Mouse (Mus musculus) limb, embryonic 10.5 days (tissue): ENCODE measurements at regions not wholly inside any gene's neighbourhood (a gene's known extent, or its start where the extent isn't known, plus 50 kb on each side); places are given as distances from the start of the nearest gene placed in this dataset.

Experiments
- DNase-seq: peaks from one replicate; pipeline ENCODE4 v3.0.0-alpha.2; 2017; ENCODE audit warnings: low spot score
- H3K27ac ChIP-seq: fragments of 300-500 bp; sonication (generic); 2 replicates; pipeline ENCODE4 v1.5.1; 2016; ENCODE audit warnings: mild to moderate bottlenecking
- H3K27me3 ChIP-seq: fragments of 300-500 bp; sonication (generic); 2 replicates; pipeline ENCODE4 v1.6.1; 2016; ENCODE audit warnings: low read depth, mild to moderate bottlenecking; ENCODE audit not compliant: poor library complexity, severe bottlenecking
- H3K36me3 ChIP-seq: fragments of 300-500 bp; sonication (generic); 2 replicates; pipeline ENCODE4 v1.6.1; 2016; ENCODE audit warnings: mild to moderate bottlenecking, moderate library complexity
- H3K4me1 ChIP-seq: fragments of 300-500 bp; sonication (generic); 2 replicates; pipeline ENCODE4 v1.6.1; 2016
- H3K4me3 ChIP-seq: fragments of 300-500 bp; sonication (generic); 2 replicates; pipeline ENCODE4 v1.5.1; 2016; ENCODE audit warnings: mild to moderate bottlenecking, moderate library complexity
- H3K9me3 ChIP-seq: fragments of 300-500 bp; sonication (generic); replicated peaks from 2 replicates; pipeline ENCODE4 v1.6.1; 2016; ENCODE audit warnings: mild to moderate bottlenecking
- WGBS: fragments of 180-500 bp; shearing (Covaris S2); methylation state at CpG from one replicate; pipeline ENCODE4 v1.1.7; 2016; 5-methylcytosine and 5-hydroxymethylcytosine counted together

DNA sequence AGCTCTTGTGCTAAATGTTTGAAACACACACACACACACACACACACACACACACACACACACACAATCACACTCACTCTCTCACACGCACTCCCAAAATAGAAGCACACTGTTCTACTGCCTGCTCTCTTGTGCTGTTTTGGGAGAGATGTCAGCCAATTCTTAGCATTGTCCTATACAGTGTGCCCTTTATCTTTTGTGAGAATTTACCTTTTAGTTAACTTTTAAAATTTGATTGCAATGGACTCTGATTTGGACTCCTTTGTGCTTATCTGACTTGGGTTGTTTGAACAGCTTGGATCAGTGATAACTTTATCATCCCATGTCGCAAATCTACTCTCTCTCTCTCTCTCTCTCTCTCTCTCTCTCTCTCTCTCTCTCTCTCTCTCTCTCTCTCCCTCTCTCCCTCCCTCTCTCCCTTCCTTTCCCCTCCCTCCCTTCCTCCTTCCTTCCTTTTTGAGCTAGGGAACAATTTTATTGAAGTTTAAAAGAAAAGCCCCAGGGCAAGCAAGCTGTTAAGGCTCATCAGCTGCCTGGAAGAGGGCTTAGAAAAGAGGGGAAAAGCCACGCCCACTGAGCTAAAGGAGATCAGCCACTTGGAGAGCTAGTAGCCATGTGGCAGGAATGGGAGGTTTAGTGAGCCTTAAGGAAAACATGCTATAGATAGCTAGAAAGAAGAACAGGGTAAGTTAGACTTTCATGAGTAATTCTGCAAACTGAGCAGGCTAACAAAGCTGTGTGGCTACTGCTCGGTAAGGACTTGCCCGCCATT is 611.2 kb downstream of the Gm19410 start:
- Histone ChIP-seq H3K27me3 (no peaks in the 10 kb centered on the region), H3K4me1 (peaks cover 5% of the 10 kb centered on the region), H3K4me3 (no peak overlapping the region), H3K9me3 (no peaks in the 10 kb centered on the region), H3K27ac (no peak overlapping the region), H3K36me3 (no peaks in the 10 kb centered on the region)
- DNase-seq: no peak
- 72% methylated on average over 5 of the region's 5 CpGs for WGBS

DNA sequence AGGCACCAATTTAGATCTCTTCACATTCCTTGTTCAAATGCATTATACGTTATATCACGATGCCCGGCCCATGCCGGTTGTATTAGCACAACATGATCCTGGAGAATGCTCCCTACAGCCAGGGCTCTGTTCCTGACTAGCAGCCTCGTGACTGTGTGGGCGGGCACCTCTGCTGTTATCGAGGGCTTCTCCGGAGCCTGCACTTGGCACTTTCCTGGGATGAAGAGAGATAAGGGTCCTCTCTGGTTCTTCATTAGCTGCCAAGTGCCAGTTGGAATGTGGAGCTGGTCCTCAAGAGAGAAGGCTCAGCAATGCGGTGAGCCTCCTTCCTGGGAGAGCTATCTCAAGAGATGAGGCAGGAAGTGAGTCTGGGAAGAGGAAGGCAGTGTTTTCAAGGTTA is 598.9 kb upstream of the AI429214 start:
- no peak overlapping the region for H3K27ac ChIP-seq
- no peak for DNase-seq
- no peaks in the 10 kb centered on the region for H3K36me3 ChIP-seq
- no peak overlapping the region for H3K4me3 ChIP-seq
- H3K9me3 ChIP-seq: no peaks in the 10 kb centered on the region
- 84% methylated on average over 9 of the region's 9 CpGs for WGBS
- H3K27me3 ChIP-seq: no peaks in the 10 kb centered on the region
- H3K4me1 ChIP-seq: no peaks in the 10 kb centered on the region

DNA sequence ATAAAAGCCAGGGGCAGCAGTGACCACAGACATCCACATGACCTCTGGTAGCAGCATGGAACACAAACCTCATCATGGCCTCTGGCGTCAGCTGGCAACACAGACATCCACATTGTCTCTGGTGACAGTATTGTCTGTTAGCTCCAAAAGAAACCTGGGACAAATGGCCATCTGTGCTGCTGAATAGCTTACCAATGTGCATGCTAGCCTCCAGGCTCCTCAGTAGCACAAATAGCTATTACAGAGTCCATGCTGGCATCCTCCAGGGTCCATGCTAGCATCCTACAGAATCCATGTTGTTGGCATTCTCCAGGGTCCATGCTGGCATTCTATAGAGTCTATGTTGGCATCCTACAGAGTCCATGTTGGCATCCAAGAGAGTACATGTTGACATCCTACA is 596.9 kb upstream of the AI429214 start:
- no peaks in the 10 kb centered on the region for H3K36me3 ChIP-seq
- whole genome bisulfite sequencing: 89% methylated on average over 1 of the region's 1 CpGs
- H3K9me3 ChIP-seq: no peaks in the 10 kb centered on the region
- H3K27me3 ChIP-seq: no peaks in the 10 kb centered on the region
- H3K4me3 ChIP-seq: no peak overlapping the region
- H3K4me1 ChIP-seq: no peaks in the 10 kb centered on the region
- no peak overlapping the region for H3K27ac ChIP-seq
- no peak for DNase-seq

DNA sequence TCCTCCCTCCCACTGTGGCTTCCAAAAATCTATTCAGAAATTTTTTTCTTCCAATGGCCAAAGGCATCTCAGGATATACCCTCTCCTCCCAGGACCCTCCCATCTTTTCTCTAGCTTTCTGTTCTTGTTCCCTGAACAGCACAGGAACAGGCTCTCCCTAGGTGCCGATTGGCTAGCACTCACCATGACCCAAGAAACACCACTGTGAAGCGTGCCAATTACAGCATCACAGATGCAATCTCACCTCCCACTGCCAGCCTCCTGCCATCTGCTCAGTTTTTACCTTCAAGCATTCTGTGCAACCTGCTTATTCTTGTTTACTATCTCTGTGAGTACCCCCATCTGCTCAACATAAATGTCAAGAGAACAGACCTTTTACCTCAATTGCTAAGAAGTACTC is 586.7 kb upstream of the AI429214 start:
- H3K36me3 ChIP-seq: no peaks in the 10 kb centered on the region
- no peaks in the 10 kb centered on the region for H3K4me1 ChIP-seq
- no peak overlapping the region for H3K4me3 ChIP-seq
- no peaks in the 10 kb centered on the region for H3K9me3 ChIP-seq
- no peaks in the 10 kb centered on the region for H3K27me3 ChIP-seq
- no peak for DNase-seq
- WGBS: 80% methylated on average over 2 of the region's 2 CpGs
- no peak overlapping the region for H3K27ac ChIP-seq
